Mouse (Mus musculus): Measurements from ENCODE around the gene Pam.

- TF ChIP-seq TBP (IDR thresholded peaks at IDR 0.05; ENCODE audit: low read depth, low read length), result no peak
- no peak for TF ChIP-seq CTCF (IDR thresholded peaks at IDR 0.05 in 2 of 3, conservative IDR thresholded peaks at IDR 0.05 in 1 of 3; ENCODE audit: control insufficient read depth in 1 of 3, insufficient read depth in 1 of 3, low read depth in 2 of 3, low read length in 3 of 3, poor library complexity in 1 of 3, severe bottlenecking in 1 of 3)
- TF ChIP-seq SMC3 (IDR thresholded peaks at IDR 0.05; ENCODE audit: low read depth, low read length), result no peak
- TF ChIP-seq EP300 (IDR thresholded peaks at IDR 0.05; ENCODE audit: low read depth in 1 of 2, low read length in 2 of 2), result no peak
- no peak for TF ChIP-seq POLR2A (IDR thresholded peaks at IDR 0.05; ENCODE audit: control insufficient read depth in 1 of 2, insufficient read depth in 1 of 2, low read depth in 1 of 2, low read length in 2 of 2, poor library complexity in 1 of 2)
Observed at GRCm38 (mm10) chr1:98059401-98059800, 36.0 kb downstream of the Pam start.
